Mouse (Mus musculus): Measurements from ENCODE around the gene Dclk1.

Dclk1 gene

GRCm38 (mm10) chr3:55587972-55588946 lies 346.1 kb downstream of the Dclk1 start:
- peak; percentile 72 for DNase-seq (ENCODE audit: low read depth, low spot score)
